Mouse (Mus musculus) adrenal gland, postnatal 36 days (tissue): ENCODE measurements around the gene Hipk4. TPM values are rescaled to one million over a fixed set of nuclear protein-coding genes. Genes with fewer than 3 reads are reported as not detected.

ENCODE experiments used
- total RNA-seq, 2 experiments: library from RNA; stranded (reverse); gene quantifications; 2 replicates each; pipeline ENCODE4 v1.2.3; 2021

Hipk4 gene
- total RNA-seq, 2 experiments from 2014 or later: 0.23 to 0.26 TPM

Other genes with a start within 250 kb of the Hipk4 start
- gene Ltbp4, start 185.6 kb upstream of the Hipk4 start, total RNA-seq: 10 to 100 TPM; 77.8 to 94.6 TPM
- 10 to 100 TPM; 22.3 TPM for gene Shkbp1, start 167.2 kb upstream of the Hipk4 start, total RNA-seq
- gene Gm20479, start 165.8 kb upstream of the Hipk4 start, total RNA-seq: 1 to 10 TPM in 1 of 2 experiments, not detected in 1; 6.1 TPM
- under 1 TPM; 0.59 to 0.83 TPM for gene Sptbn4, start 75.6 kb upstream of the Hipk4 start, total RNA-seq
- gene Blvrb, start 75.3 kb upstream of the Hipk4 start, total RNA-seq: 10 to 100 TPM; 42.4 to 45.6 TPM
- 10 to 100 TPM; 15.9 to 16.3 TPM for gene Sertad3, start 49.5 kb upstream of the Hipk4 start, total RNA-seq
- gene Sertad1, start 36.4 kb upstream of the Hipk4 start, total RNA-seq: 10 to 100 TPM; 30.0 to 38.4 TPM
- 1 to 10 TPM; 2.1 to 3.2 TPM for gene Prx, start 23.9 kb upstream of the Hipk4 start, total RNA-seq
- 100 to 1,000 TPM; 106 to 146 TPM for gene Pld3, start 30.0 kb downstream of the Hipk4 start, total RNA-seq
- 10 to 100 TPM; 15.0 to 15.8 TPM for gene 2310022A10Rik, start 30.0 kb downstream of the Hipk4 start, total RNA-seq
- gene Akt2, start 68.3 kb downstream of the Hipk4 start, total RNA-seq: 100 to 1,000 TPM; 201 to 243 TPM
- gene Ttc9b, start 130.6 kb downstream of the Hipk4 start, total RNA-seq: under 1 TPM in 1 of 2 experiments, not detected in 1; 0.13 TPM
- gene Map3k10, start 151.3 kb downstream of the Hipk4 start, total RNA-seq: 10 to 100 TPM; 29.6 to 32.0 TPM
- gene Zfp607b, start 166.1 kb downstream of the Hipk4 start, total RNA-seq: 1 to 10 TPM; 1.2 to 2.3 TPM
- gene Zfp60, start 208.1 kb downstream of the Hipk4 start, total RNA-seq: 10 to 100 TPM; 13.2 to 14.5 TPM